Mouse (Mus musculus) adrenal gland, adult 18-20 months (tissue): ENCODE data around the gene Ms4a2. TPM values are rescaled to one million over a fixed set of nuclear protein-coding genes. Genes with fewer than 3 reads are reported as not detected.

Experiments
- DNase-seq, 2 experiments: peaks; one replicate each; pipeline ENCODE4 v3.0.0; 2021 to 2022; ENCODE audit warnings: low spot score in 2 of 2
- long read RNA-seq, 2 experiments: library from polyadenylated mRNA; stranded (forward); transcript quantifications; one replicate each; pipeline ENCODE4 v2.0.0; 2021
- total RNA-seq, 2 experiments: library from RNA; stranded (reverse); gene quantifications; 1 replicate in 1 of 2; 2 replicates in 1 of 2; pipeline ENCODE4 v1.2.3; 2021

Ms4a2 gene
- not detected for total RNA-seq
- long read RNA-seq, experiment 1: 0 reads
- long read RNA-seq, experiment 2: 0 reads

- no peak for DNase-seq
Observed at GRCm38 (mm10) chr19:11623551-11623950, at the start of gene Ms4a2. Gene Ms4a2 (minus strand): TSS chr19:11623719.

- DNase-seq: no peak
Observed at GRCm38 (mm10) chr19:11661562-11661961, 38.0 kb upstream of the Ms4a2 start.

GRCm38 (mm10) chr19:11660459-11660858 lies 36.9 kb upstream of the Ms4a2 start, which contains the start of gene Oosp2:
Gene Oosp2 (minus strand): TSS chr19:11660559.
- no peak for DNase-seq

- no peak for DNase-seq
Observed at GRCm38 (mm10) chr19:11659142-11659541, 35.6 kb upstream of the Ms4a2 start.

GRCm38 (mm10) chr19:11649564-11649963 lies 26.0 kb upstream of the Ms4a2 start:
- DNase-seq: no peak

- DNase-seq: no peak
Observed at GRCm38 (mm10) chr19:11646166-11646565, 22.6 kb upstream of the Ms4a2 start.

GRCm38 (mm10) chr19:11640732-11641131 lies 17.2 kb upstream of the Ms4a2 start, which contains the start of gene Ms4a3:
Gene Ms4a3 (minus strand): TSS chr19:11640851.
- DNase-seq: no peak

GRCm38 (mm10) chr19:11639038-11639437 lies 15.5 kb upstream of the Ms4a2 start:
- DNase-seq: no peak

- DNase-seq: no peak
Observed at GRCm38 (mm10) chr19:11635572-11635971, 12.1 kb upstream of the Ms4a2 start.

- DNase-seq: no peak
Observed at GRCm38 (mm10) chr19:11634330-11634729, 10.8 kb upstream of the Ms4a2 start.

GRCm38 (mm10) chr19:11633732-11634131 lies 10.2 kb upstream of the Ms4a2 start:
- no peak for DNase-seq

GRCm38 (mm10) chr19:11625231-11625630 lies 1.7 kb upstream of the Ms4a2 start:
- no peak for DNase-seq

GRCm38 (mm10) chr19:11624800-11625199 lies 1.3 kb upstream of the Ms4a2 start:
- DNase-seq: no peak

- DNase-seq: no peak
Observed at GRCm38 (mm10) chr19:11617983-11618382, 5.5 kb downstream of the Ms4a2 start.

- DNase-seq: no peak
Observed at GRCm38 (mm10) chr19:11614805-11615204, 8.7 kb downstream of the Ms4a2 start.

GRCm38 (mm10) chr19:11613776-11614443 lies 9.6 kb downstream of the Ms4a2 start:
- no peak for DNase-seq

GRCm38 (mm10) chr19:11613084-11613483 lies 10.4 kb downstream of the Ms4a2 start:
- no peak for DNase-seq

- no peak for DNase-seq
Observed at GRCm38 (mm10) chr19:11612293-11612692, 11.2 kb downstream of the Ms4a2 start.

- no peak for DNase-seq
Observed at GRCm38 (mm10) chr19:11611541-11611945, 12.0 kb downstream of the Ms4a2 start.

GRCm38 (mm10) chr19:11608172-11608571 lies 15.3 kb downstream of the Ms4a2 start:
- peak; percentile 27 to 42 for DNase-seq

GRCm38 (mm10) chr19:11604603-11605002 lies 18.9 kb downstream of the Ms4a2 start, which contains the start of gene Ms4a6d:
Gene Ms4a6d (minus strand): TSS chr19:11604849.
- DNase-seq: no peak

- DNase-seq: no peak
Observed at GRCm38 (mm10) chr19:11602026-11602425, 21.5 kb downstream of the Ms4a2 start.

GRCm38 (mm10) chr19:11601349-11601748 lies 22.2 kb downstream of the Ms4a2 start:
- DNase-seq: no peak
